Mouse (Mus musculus): ENCODE results near the gene Gdf3. TPM values are rescaled to one million over a fixed set of nuclear protein-coding genes. Genes with fewer than 3 reads are reported as not detected.

Gdf3 gene
- polyA plus RNA-seq, 1 experiment from 2014 or later, result 0.25 TPM

DNA sequence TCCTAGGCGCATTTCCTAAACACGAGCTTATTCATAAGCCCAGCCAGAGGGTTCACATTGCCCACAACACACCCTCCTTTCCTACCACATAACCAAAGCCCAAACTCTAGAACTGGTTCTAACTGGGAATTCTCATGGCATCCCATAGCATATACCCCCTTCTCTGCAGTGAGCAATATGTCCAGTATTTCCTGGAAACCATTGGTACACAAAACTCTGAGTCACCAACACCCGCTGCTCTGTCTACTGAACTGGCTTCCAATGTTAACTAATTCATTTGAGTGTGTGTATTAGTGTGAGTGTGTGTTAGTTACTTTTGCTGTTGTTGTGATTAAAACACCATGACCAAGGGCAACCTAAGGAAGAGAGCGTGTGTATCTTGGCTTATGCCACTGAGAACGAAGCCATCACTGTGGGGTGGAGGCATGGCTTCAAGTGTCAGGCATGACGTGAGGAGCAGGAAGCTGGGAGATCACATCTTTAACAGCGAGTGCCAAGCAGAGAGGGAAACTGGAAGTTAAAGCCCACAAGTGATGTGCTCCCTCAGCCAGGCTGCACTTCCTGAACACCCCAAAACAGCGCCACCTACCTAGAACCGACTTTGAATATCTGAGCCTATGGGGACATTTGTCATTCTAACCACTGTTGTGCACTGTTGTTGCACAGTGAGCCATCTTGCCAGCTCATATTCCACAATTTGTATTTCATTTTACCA, 44.7 kb downstream of the Gdf3 start:
- Histone ChIP-seq H3K4me2 (replicated peaks; ENCODE audit: low read depth, low read length) (no peak overlapping the region), H3K4me3 (ENCODE audit: low read depth, low read length) (no peak overlapping the region), H3K27me3 (ENCODE audit: control insufficient read depth, insufficient read depth, low read length) (no peaks in the 10 kb centered on the region), H3K9me3 (ENCODE audit: control insufficient read depth, low read length) (no peaks in the 10 kb centered on the region), H3K4me1 (replicated peaks; ENCODE audit: control insufficient read depth, insufficient read depth, low read length) (no peaks in the 10 kb centered on the region), H3K9ac (ENCODE audit: low read depth, low read length) (no peak overlapping the region), H3K27ac (ENCODE audit: low read depth, low read length) (no peak overlapping the region), H3K36me3 (ENCODE audit: control insufficient read depth, insufficient read depth, low read length) (no peaks in the 10 kb centered on the region)
- DNase-seq (ENCODE audit: low spot score) (no peak), ATAC-seq (ENCODE audit: low FRiP score) (no peak)
- WGBS, result 94% methylated on average over 9 of the region's 9 CpGs

DNA sequence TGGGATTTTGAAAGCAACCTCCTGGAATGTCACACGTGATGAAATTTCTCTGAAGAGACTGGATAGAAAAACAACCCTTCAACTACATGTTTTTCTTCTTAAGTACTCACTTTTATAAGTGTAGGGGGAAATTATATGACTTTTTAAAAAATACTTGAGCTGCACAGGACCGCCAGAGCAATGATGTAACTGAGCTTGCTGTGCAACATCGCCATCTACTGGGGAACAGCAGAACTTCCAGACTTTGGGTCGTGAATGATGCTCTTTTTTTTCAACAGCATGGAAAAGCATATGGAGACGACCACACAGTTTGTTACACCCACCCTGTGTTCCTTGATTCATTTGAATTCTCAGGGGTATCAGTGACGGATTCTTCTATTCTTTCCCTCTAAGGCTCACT, 47.4 kb downstream of the Gdf3 start:
- no peak overlapping the region for H3K9ac ChIP-seq (ENCODE audit: low read depth, low read length)
- no peaks in the 10 kb centered on the region for H3K36me3 ChIP-seq (ENCODE audit: control insufficient read depth, insufficient read depth, low read length)
- 6% methylated on average over 6 of the region's 6 CpGs for WGBS
- ATAC-seq (ENCODE audit: low FRiP score) (peak; percentile 56), DNase-seq (ENCODE audit: low spot score) (peak; percentile 82)
- H3K4me2 ChIP-seq (replicated peaks; ENCODE audit: low read depth, low read length), result no peak overlapping the region
- H3K4me3 ChIP-seq (ENCODE audit: low read depth, low read length), result no peak overlapping the region
- no peak overlapping the region for H3K27ac ChIP-seq (ENCODE audit: low read depth, low read length)
- H3K27me3 ChIP-seq (ENCODE audit: control insufficient read depth, insufficient read depth, low read length), result no peaks in the 10 kb centered on the region
- no peaks in the 10 kb centered on the region for H3K4me1 ChIP-seq (replicated peaks; ENCODE audit: control insufficient read depth, insufficient read depth, low read length)
- H3K9me3 ChIP-seq (ENCODE audit: control insufficient read depth, low read length), result no peaks in the 10 kb centered on the region

DNA sequence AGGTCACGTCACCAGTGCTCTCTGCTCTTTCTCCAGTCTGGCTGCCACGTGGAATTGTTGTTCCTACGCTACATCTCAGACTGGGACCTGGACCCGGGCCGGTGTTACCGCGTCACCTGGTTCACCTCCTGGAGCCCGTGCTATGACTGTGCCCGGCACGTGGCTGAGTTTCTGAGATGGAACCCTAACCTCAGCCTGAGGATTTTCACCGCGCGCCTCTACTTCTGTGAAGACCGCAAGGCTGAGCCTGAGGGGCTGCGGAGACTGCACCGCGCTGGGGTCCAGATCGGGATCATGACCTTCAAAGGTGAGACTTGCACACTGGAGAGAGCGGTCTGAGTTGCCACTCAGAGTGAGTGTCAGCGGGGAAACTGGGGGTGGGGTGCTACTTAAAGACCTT, 48.9 kb downstream of the Gdf3 start:
- peak; percentile 20 for ATAC-seq (ENCODE audit: low FRiP score)
- H3K9ac ChIP-seq (ENCODE audit: low read depth, low read length), result no peak overlapping the region
- WGBS, result 86% methylated on average over 20 of the region's 20 CpGs

DNA sequence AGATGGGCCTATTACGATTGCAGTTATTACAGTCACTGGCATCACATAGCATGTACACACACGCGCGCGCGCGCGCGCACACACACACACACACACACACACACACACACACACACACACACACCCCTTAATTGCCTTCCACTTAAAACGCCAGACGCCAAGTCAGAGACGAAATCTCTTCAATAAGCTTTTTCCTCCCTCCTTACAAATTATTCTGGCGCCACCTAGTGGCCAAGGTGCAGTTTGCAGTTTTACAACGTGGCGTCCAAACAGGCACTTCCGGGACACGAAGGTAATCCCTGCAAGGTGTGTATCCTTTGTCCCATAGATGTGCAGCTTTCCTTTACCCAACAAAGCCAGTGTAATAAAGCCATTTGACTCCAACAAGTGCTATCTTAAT, 49.5 kb downstream of the Gdf3 start:
- Histone ChIP-seq H3K27ac (ENCODE audit: low read depth, low read length) (no peak overlapping the region), H3K9ac (ENCODE audit: low read depth, low read length) (no peak overlapping the region), H3K4me2 (replicated peaks; ENCODE audit: low read depth, low read length) (peak overlapping the region; percentile 8; the same call in 1 of the 2 replicates), H3K27me3 (ENCODE audit: control insufficient read depth, insufficient read depth, low read length) (no peaks in the 10 kb centered on the region), H3K4me3 (ENCODE audit: low read depth, low read length) (no peak overlapping the region), H3K36me3 (ENCODE audit: control insufficient read depth, insufficient read depth, low read length) (no peaks in the 10 kb centered on the region), H3K4me1 (replicated peaks; ENCODE audit: control insufficient read depth, insufficient read depth, low read length) (no peaks in the 10 kb centered on the region), H3K9me3 (ENCODE audit: control insufficient read depth, low read length) (no peaks in the 10 kb centered on the region)
- DNase-seq (ENCODE audit: low spot score) (peak; percentile 92), ATAC-seq (ENCODE audit: low FRiP score) (peak; percentile 52)
- 18% methylated on average over 16 of the region's 17 CpGs for WGBS

More for the DNA sequence above, 48.9 kb downstream of the Gdf3 start:
- Histone ChIP-seq H3K9me3 (ENCODE audit: control insufficient read depth, low read length) (no peaks in the 10 kb centered on the region), H3K4me2 (replicated peaks; ENCODE audit: low read depth, low read length) (no peak overlapping the region), H3K36me3 (ENCODE audit: control insufficient read depth, insufficient read depth, low read length) (no peaks in the 10 kb centered on the region), H3K27ac (ENCODE audit: low read depth, low read length) (no peak overlapping the region), H3K27me3 (ENCODE audit: control insufficient read depth, insufficient read depth, low read length) (no peaks in the 10 kb centered on the region), H3K4me1 (replicated peaks; ENCODE audit: control insufficient read depth, insufficient read depth, low read length) (no peaks in the 10 kb centered on the region), H3K4me3 (ENCODE audit: low read depth, low read length) (no peak overlapping the region)
- no peak for DNase-seq (ENCODE audit: low spot score)

DNA sequence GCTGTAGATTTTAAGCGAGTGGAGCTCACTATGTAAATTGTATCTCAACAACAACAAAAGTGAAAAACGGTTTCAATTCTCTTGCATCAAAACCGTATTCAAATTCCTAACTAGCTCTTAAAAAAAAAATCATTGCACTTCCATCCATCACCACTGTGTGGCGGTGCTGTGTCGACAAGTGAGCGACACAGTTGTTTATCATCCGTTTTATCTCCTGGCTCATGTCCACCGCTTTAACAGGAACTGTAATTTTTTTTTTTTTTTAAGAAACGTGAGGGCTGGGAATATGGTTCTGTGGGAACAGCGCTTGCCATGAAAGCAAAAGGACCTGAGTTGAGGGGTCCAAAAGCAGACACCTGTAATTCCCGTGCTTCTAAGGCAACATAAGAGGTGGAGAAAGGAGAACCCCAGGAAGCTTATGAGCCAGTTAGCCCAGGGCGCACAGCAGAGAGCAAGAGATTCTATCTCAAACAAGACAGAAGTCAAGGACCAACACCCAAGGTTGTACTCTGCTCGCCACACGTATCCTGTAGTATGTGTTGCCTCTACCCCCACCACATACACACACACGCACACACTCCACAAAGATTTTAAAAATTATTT, 52.8 kb downstream of the Gdf3 start:
- Histone ChIP-seq H3K36me3 (ENCODE audit: control insufficient read depth, insufficient read depth, low read length) (no peaks in the 10 kb centered on the region), H3K4me3 (ENCODE audit: low read depth, low read length) (no peak overlapping the region), H3K9me3 (ENCODE audit: control insufficient read depth, low read length) (no peaks in the 10 kb centered on the region), H3K4me1 (replicated peaks; ENCODE audit: control insufficient read depth, insufficient read depth, low read length) (no peaks in the 10 kb centered on the region), H3K27ac (ENCODE audit: low read depth, low read length) (no peak overlapping the region), H3K9ac (ENCODE audit: low read depth, low read length) (no peak overlapping the region), H3K4me2 (replicated peaks; ENCODE audit: low read depth, low read length) (no peak overlapping the region), H3K27me3 (ENCODE audit: control insufficient read depth, insufficient read depth, low read length) (no peaks in the 10 kb centered on the region)
- ATAC-seq (ENCODE audit: low FRiP score) (no peak), DNase-seq (ENCODE audit: low spot score) (peak; percentile 80)
- 27% methylated on average over 15 of the region's 15 CpGs for WGBS

Other genes with a start within 250 kb of the Gdf3 start
- gene Rimklb, start 111.3 kb downstream of the Gdf3 start, polyA plus RNA-seq (2014; fragmentation: Nextera tagmentation; extraction: Ambion mirVana), result 62.1 and 63.4 TPM in 2 replicates
- 1.2 and 1.6 TPM in 2 replicates for gene Mfap5, start 104.2 kb downstream of the Gdf3 start, polyA plus RNA-seq (2014; fragmentation: Nextera tagmentation; extraction: Ambion mirVana)
- gene Aicda, start 56.3 kb downstream of the Gdf3 start, polyA plus RNA-seq (2014; fragmentation: Nextera tagmentation; extraction: Ambion mirVana), result 0.11 TPM in 1 of 2 replicates, not detected in the other
- gene Apobec1, start 7.6 kb downstream of the Gdf3 start, polyA plus RNA-seq (2014; fragmentation: Nextera tagmentation; extraction: Ambion mirVana), result 1.7 and 2.1 TPM in 2 replicates
- not detected in 2 replicates for gene Dppa3, start 16.3 kb upstream of the Gdf3 start, polyA plus RNA-seq (2014; fragmentation: Nextera tagmentation; extraction: Ambion mirVana)
- gene Nanog, start 97.4 kb upstream of the Gdf3 start, polyA plus RNA-seq (2014; fragmentation: Nextera tagmentation; extraction: Ambion mirVana), result 0.07 and 0.32 TPM in 2 replicates
- 23.5 and 29.2 TPM in 2 replicates for gene Slc2a3, start 191.6 kb upstream of the Gdf3 start, polyA plus RNA-seq (2014; fragmentation: Nextera tagmentation; extraction: Ambion mirVana)
- 3.0 and 4.0 TPM in 2 replicates for gene Foxj2, start 209.8 kb upstream of the Gdf3 start, polyA plus RNA-seq (2014; fragmentation: Nextera tagmentation; extraction: Ambion mirVana)
- gene C3ar1, start 246.1 kb upstream of the Gdf3 start, polyA plus RNA-seq (2014; fragmentation: Nextera tagmentation; extraction: Ambion mirVana), result 1.8 and 2.0 TPM in 2 replicates

Data from hindbrain, embryonic 11.5 days (tissue).